Mouse (Mus musculus) layer of hippocampus, postnatal 10 days (tissue): Measurements from ENCODE around the gene Atl1. TPM values are rescaled to one million over a fixed set of nuclear protein-coding genes. Genes with fewer than 3 reads are reported as not detected.

Source experiments
- DNase-seq, 2 experiments: peaks; one replicate each; pipeline ENCODE4 v3.0.0; 2021; ENCODE audit warnings: low spot score in 2 of 2
- long read RNA-seq: library from polyadenylated mRNA; stranded (forward); transcript quantifications from one replicate; pipeline ENCODE4 v2.0.0, GENCODE M21; 2023
- total RNA-seq, 2 experiments: library from RNA; stranded (reverse); gene quantifications; 2 replicates each; pipeline ENCODE4 v1.2.3; 2021

Gene Atl1
- 100 to 1,000 TPM; 200 to 201 TPM for total RNA-seq
- long read RNA-seq, partial matches to known transcripts, result 80 of 95 reads
- long read RNA-seq, other reads (novel, unspliced or antisense), result 14 of 95 reads

DNA sequence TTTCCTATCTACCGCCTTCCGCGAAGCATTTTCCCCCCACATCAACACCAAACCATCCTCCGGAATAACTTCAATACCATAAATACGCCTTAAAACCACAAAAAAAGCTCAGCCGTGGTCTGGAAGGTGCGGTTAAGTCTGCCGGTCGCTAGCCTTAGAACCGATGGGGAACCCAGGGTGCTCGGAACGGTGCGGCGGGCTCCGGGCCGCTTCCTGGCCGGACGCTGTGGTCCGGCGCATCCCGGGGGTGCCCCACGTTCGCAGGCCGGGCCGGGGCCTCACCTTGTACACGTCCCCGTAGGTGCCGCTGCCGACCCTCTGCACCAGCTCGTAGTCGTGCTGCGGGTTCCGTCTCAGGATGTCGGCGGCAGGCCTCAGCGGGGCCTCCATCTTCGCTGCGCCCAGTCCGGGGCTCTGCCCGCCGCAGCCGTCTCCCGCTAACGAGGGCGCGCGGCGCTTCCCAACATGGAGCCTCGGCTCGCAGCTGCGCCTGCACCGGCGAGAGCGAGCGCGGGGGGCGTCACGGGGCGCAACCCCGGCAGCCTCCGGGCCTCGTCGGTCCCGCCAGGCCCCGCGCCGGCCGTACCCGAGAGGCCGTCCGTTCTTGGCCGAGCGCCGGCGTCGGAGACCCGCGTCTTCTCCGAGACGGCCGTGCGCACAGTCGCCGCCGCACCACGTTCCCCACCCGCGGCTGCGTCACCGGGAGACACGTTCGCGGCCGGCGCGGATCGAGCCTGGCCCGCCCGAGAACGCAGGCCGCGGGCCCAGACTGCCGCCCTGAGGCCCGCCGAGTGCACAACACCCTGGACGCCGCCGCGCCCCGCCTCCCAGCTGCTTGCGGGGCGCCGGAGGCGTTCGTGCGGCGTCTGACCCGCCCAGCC is at the start of gene Atl1, which contains the start of gene Map4k5:
Gene Atl1 (plus strand): TSS at position 244 of the 881 bp plus-strand sequence.
Gene Map4k5 (minus strand): TSS at position 830 of the 881 bp plus-strand sequence.
- peak; percentile 86 to 93 for DNase-seq

DNA sequence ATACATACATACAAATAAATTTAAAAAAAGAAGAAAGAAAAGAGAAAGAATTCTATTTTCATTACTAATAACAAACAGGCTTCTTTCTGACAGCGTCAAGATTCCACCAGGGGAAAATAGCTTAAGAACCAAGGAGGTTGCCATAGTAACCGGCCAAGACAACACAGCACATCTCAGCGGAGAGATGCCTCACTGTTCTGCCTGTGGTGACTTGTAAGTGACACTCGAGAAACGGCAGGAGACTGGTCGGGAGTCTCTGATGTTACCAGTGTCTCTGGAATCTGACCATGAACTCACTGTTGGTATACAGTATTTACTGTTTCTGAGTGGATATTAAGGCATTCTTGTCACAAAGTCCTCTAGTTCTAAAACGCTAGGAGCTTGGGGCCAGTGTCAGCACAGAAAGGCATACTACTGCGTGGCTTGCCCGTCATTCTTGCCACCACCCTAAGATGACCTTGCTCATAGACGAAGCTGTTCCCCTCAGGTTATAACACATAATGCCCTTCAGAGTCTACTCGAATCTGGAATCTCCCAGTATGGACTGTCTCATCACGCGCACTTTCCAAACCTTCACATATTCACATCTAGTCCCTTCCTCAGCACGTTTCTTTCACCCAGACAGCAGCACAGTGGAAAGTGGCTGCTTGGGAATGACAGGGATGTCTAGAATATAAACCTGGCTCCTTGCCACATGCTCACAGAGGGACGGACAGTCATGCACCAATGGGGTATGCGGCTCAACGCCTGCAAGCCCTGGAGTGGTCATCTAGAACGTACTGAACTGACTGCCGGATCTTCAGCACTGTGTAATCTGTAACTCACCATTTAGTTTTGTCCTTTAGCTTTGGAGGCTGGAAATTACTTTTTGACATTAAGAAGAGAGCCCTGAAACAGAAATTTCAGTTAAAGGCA is 48.6 kb upstream of the Atl1 start:
- DNase-seq, result no peak

DNA sequence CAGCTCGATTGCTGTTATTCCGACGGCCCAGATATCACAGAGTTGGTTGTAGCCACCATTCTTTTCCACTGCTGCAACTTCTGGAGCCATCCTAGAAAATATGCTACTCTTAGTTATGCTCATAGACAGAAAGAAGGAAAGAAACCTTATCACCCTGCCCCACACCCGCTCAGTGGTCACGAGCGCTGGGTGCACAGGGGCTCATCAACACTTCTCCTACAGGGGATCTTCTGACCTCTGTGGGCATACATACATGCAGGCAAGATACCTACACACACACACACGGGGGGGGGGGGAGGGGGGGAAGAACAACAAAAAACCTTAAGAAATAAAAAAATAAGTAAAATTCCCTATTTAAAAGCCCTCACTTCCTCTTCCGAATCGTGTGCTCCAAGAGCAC is 46.7 kb upstream of the Atl1 start:
- no peak for DNase-seq

DNA sequence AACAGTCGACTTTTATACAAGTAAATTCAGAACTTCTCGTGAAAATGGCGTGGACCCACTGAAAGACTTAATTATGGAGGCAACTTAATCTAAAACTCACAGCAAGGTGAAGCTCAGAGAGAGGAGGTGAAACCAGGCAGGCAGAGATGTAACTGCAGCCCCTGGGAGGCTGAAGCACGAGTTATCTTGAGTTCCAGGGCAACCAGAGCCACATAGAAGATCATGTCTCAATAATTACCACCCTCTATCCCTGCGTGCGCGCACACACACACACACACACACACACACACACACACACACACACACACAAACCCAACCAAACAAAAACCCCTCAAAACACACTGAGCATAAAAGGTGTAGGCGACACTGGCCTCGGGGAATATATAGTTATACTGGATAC is 45.9 kb upstream of the Atl1 start:
- no peak for DNase-seq

DNA sequence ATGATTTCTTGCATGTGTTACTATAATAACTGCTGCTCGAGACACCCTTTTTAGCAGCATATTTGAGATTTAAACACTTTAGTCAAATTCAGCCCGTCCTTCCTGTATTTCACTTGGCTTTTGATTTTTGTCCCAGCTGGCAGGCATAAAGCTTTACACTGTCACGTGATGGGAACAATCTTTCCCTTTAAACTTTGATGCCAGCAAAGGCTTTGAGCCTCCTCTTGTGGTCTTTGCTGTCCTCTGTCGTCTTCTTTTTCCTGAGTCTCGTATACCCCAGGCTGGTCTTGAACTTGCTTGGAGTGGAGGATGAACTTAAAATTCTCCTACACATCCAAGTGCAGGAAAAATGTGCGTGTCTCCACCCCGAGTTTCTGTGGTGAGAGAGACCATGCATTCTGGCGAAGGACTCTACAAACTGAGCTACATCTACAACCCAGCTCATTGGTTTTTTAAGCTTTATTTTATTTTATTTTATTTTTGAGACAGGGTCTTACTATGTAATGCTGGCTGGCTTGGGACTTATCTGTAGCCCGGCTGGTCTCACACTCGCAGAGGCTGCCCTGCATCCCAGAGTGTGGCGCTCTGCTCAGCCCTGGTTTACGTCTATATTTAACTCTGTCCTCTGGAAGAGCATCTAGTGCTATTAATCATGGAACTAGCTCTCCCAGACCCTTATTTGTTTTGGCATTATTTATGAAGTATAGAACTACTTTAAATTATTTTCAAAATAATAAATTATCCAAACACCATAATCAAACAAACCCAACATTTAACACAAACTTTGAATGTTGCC is 44.1 kb upstream of the Atl1 start:
- no peak for DNase-seq

DNA sequence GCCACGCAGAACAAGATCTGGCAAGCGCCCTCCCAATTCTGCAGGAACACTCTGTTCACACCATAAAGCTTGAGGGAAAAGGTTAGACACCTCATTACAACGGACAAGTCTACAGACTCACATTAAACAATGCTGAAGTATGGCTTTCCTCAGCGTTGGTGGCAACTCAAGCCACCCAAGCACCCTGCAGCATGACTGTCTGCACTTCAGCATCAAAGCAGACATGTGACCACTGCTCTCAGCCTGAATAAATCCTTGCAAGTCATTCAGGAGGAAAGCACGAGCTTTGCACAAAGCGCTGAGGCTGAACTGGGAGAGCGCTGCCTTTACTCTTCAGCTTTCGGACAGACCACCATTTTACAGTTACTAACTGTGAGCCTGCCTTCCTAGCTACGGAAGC is 40.1 kb upstream of the Atl1 start:
- no peak for DNase-seq

DNA sequence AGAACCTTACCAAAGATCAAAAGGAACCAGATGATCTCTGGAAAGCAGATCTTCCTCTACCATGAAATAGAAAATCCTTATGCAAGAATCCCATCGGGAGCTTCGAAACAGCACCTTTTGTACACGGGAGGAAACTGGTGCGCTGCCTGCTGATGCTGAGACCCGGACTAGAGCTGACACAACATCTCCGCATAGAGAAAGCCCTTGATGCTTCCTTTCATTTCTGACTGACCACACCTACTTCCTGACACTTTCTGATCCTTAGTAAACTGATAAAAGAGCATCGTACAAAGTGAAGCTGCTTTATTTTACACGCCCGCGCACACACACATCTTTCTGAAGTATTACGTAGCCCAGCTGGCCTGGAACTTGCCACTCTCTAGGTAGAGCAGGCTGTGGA is 39.0 kb upstream of the Atl1 start:
- no peak for DNase-seq

DNA sequence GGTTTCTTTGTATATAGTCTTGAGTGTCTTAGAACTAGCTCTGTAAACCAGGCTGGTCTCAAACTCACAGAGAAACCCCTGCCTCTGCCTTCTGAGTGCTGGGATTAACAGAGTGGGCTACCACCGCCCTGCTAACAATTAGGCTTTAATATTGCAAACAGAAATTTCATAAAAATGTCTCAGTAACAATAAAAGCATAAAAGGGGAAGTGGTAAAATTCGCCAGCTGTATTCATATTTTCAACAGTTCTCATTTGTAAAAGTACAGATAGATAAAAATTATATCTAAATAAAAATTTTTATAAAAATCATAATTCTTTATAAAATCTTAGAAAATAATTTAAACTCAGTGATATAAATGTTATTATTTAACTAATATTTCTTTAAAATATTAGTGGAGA is 38.5 kb upstream of the Atl1 start:
- DNase-seq, result no peak

DNA sequence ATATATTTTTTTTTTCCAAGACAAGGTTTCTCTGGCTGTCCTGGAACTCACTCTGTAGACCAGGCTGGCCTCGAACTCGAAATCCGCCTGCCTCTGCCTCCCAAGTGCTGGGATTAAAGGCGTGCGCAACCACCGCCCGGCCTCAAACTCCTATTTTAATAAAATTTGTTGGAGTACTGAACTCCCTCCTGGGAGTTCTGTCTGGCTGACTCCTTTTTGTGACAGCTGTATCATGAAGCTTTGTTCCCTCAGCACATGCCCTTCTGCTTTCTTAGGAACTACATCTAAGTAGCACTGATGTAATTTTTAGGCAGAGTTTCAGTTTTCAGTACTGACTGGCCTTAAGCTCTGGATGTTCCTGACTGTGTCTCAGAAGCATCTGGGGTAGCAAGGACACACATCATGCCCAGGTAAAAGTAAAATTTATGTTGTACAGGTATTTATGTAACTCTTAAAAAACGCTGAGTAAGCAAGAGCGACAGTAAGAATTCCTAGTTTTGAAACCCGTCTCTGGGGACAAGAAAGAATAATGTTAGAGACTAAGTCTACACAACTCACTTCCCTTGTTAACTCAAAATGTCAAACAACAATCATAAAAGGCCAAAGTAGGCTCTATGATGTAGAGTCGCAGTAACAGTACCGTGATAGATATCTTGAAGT is 36.6 kb upstream of the Atl1 start:
- DNase-seq, result no peak

DNA sequence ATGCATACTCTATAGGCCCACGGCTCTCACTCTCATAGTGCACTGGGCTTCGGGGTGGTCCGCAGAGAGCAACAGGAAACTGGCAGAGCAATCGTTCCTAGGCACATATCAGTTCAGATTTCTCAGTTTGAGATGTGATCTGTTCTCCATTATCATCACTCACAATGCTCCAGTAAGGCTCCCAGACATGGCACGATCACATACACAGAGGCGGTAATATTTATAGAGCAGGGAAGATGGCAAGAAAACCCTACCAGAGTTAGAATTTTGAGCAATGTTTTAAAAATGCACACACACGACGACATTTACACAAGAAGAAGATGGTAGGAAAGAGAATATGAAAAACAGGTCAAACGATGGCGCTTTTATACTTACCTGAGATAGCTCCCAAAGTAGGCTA is 36.0 kb upstream of the Atl1 start:
- no peak for DNase-seq

DNA sequence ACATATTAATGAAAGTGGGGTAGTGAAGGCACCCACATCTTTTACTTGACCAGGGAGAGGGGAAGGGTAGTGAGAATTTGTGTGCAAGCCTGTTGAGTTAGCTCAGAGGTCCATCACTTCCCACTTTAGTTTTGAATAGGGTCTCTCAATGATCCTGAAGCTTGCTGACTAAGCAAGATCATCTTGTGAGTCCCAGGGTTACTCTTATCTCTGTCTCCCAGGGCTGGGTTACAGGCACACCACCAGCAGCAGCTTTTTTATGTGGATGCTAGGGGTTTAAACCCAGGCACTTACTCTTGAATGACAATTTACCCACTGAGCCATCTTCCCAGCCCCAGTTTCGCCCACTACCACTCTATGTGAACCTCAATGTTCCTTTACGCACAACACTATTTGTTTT is 34.8 kb upstream of the Atl1 start:
- no peak for DNase-seq

DNA sequence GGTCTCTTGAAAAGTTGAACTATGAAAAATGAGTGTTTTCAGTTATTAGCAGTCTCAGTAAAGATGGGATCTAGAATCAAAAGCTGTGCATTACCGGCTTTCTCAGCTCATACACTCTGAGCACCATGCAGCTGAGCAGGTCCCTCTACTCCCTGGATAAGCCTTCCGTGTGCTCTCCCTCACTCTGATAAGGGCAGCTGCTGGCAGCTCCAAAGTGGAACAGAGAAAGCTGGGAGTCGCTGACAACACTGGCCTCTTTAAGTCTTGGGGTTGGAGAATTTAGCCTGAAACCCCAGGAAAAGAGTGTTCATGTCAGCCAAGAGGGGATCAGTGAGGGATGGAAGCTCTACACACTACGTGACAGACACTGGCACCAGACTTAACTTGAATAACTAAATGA is 33.6 kb upstream of the Atl1 start:
- DNase-seq, result no peak

DNA sequence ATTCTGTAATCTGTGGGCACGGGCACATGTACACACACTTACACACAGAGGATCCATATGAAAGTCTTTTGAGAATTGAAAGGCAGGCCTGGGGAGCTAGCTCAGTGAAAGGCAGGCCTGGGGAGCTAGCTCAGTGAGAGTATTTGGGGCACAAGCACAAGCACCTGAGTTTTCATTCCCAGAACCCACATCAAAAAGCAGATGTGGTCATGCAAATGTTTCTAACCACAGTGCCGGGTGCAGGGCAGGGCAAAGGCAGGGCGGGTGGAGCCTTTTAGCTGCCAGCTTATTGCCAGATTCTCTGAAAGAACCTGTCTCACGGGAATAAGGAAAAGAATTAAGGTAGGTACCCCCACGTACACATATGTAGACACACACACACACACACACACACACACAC is 28.9 kb upstream of the Atl1 start:
- DNase-seq, result no peak

DNA sequence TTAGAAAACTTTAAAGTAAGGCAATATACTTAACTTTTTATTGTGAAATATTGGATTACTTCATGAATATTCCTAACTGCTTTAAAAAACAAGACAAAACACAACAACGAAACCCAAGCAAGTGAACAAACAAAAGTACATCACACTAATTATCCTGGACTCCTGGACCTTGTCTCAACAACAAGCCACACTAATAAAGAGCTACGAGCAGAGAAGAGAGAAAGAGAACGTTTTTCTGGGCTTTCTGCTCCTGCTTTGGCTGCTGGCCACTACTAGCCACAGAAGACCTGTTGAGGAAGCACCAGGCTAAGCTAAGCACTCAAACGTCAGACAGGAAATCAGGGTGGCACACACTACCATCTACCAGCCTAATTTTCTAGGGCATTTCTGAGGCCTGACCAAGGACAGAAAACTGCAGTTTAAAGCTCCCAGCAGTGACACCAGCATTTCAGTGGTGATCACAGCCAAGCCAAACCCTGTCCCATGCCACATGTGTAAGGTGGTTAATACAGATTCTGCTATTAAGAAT is 28.2 kb upstream of the Atl1 start:
- no peak for DNase-seq

DNA sequence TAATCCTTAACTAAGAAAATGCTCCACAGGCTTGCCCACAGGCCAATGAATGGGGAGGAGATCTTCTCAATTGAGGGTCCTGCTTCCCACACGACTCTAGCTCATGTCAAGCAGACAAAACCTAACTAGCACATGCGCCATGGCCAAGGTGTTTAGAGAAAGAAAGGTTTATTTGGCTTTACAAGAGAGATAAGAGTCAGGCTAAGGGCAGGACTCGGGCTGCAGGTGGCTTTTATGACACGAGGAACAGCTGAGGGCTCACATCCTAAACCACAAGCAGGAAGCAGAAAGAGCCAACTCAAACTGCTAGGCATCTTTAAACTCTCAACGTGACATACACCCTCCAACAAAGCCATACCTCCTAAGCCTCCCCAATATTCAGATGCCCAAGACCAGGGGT is 25.1 kb upstream of the Atl1 start:
- no peak for DNase-seq

DNA sequence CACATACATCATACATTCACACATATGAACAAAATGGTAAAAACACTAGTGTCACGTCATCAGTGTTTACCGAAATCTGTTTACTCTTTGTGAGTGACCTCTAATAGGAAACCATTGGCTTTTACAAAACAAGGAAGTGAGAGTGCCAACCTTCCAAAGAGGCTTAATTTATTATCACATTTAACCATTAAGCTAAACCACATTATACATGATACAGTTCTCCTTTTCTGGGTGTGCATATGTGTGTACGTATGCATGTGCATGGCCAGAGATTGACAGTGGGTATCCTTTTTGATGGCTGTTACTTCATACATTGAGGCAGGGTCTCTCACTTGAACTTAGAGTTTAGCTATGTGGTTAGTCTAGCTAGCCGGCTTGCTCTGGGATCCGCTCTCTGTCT is 20.8 kb upstream of the Atl1 start:
- no peak for DNase-seq

DNA sequence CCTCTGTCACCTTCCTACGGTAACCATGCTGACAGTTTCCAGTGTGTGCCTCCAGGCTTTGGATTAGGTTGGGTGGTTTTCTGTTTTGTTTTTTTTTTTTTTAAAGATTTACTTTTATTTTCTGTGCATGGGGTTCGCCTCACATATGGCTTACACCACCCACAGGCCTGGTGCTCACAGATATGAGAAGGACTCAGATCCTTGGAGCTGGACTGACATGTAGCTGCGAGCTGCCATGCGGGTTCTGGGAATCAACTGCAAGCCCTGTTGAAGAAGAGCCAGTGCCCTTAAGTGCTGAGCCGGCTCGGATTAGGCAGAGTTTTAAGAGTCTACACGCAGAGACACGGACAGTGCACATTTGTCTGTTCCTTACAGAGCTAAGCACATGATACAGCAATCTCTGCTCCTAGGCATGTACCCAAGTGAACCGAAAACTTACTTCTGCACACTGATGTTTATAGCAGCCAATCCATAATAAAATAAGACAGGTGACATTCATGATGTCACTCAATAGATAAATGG is 14.5 kb upstream of the Atl1 start:
- no peak for DNase-seq

DNA sequence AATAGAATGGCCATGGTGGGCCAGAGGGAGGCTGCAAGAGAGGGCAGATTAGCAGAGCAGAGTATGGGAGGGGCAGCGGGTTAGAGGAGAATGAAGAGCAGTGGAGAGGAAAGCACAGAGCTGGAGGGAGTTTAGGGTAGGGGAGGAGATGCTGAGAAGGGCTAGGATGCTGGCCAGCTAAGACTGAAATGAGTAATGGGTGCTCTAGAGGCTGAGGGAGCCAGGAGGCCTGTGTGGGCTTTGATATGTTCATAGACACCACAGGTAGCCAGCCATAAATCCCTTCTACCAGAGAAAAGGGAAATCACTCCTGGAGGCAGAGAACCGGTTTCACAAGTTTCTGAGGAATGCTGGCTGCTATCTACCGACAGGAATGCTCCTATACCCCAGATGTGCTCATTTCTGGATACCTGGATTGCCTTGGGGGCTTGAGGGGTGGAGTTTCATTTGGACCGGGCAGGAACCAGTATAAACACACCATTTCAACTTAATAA is 13.2 kb upstream of the Atl1 start:
- no peak for DNase-seq

DNA sequence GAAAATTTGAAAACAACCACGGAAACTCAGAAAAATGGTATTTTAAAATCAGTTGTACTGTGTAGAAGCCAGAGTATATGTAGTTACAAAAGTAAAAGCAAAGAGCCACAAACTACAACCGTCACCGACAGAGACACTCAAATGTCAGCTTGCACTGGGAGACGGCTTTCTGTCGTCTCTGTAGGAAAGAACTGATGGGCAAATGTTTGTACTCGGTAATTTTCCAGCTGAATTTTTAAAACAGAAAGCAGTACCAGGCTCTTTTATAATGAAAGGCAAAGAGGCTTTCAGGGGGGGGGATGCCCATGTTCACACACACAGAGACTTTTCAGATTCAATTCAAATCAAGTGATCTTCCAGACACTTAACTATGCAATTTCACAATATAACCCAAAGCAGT is 12.7 kb upstream of the Atl1 start:
- DNase-seq, result no peak
